Comparison of ENCODE assay signal across 8 mouse cellular contexts in the genomic region with DNA sequence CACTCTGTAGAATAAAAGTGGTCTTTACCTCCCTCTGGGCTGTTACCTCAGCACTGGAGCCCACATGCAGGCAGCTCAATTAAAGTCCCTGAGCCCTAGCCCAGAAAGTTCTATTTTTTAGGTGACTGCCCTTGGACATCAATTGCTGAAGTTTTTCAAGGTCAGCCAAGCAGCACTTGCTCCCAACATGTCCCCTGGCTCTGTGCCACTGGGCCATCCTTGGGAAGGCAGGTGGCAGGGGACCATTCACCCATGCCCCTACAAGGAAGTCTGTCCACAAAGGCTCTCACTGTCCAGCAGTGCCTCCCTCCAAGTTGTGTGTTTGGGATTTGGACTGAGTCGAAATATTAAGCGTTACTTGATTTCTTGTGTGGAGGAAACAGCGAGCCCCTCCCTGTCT.
"Had no signal": no experiment of that assay in that cellular context is flagged by ENCODE, and none has a peak within 500 bp of the region (broad histone marks: within the 10 kb centered on the region; RNA-seq: fewer than 3 reads in every experiment).

No protein-coding gene starts in this region.

- DNase-seq: kidney, adult 2 months; kidney, postnatal 25 days; left cerebral cortex, postnatal 4 days; lung, adult 18-20 months; retina, postnatal 1 day; right cerebral cortex, postnatal 4 days; spleen, adult 18-20 months; thymus, postnatal 4 days had no signal
